Mouse (Mus musculus) liver, embryonic 11.5 days (tissue): Measurements from ENCODE around the gene Col5a3. TPM values are rescaled to one million over a fixed set of nuclear protein-coding genes. Genes with fewer than 3 reads are reported as not detected.

Experiments used
- ATAC-seq: fragments of 200-750 bp; cut with Nextera tagmentation; replicated peaks from 2 replicates; pipeline ENCODE4 v1.8.0; 2017; ENCODE audit warnings: moderate number of reproducible peaks, mild to moderate bottlenecking, moderate TSS enrichment, moderate library complexity; ENCODE audit not compliant: low FRiP score
- DNase-seq: peaks from one replicate; pipeline ENCODE4 v3.0.0-alpha.2; 2017; ENCODE audit warnings: low spot score
- H3K27ac ChIP-seq: fragments of 300-500 bp; sonication (generic); 2 replicates; pipeline ENCODE4 v1.5.1; 2014; ENCODE audit warnings: mild to moderate bottlenecking, low read depth, low read length, control low read depth
- H3K27me3 ChIP-seq: fragments of 300-500 bp; sonication (generic); replicated peaks from 2 replicates; pipeline ENCODE4 v1.6.1; 2014; ENCODE audit warnings: low read length, mixed read lengths; ENCODE audit not compliant: control insufficient read depth, insufficient read depth
- H3K36me3 ChIP-seq: fragments of 300-500 bp; sonication (generic); 2 replicates; pipeline ENCODE4 v1.6.1; 2014; ENCODE audit warnings: mild to moderate bottlenecking, low read length, moderate library complexity, mixed read lengths; ENCODE audit not compliant: control insufficient read depth, insufficient read depth
- H3K4me1 ChIP-seq: fragments of 300-500 bp; sonication (generic); replicated peaks from 2 replicates; pipeline ENCODE4 v1.6.1; 2014; ENCODE audit warnings: low read length, mixed read lengths; ENCODE audit not compliant: control insufficient read depth, insufficient read depth
- H3K4me2 ChIP-seq: fragments of 300-500 bp; sonication (generic); 2 replicates; pipeline ENCODE4 v1.6.1; 2014; ENCODE audit warnings: mild to moderate bottlenecking, control low read depth, moderate library complexity
- H3K4me3 ChIP-seq: fragments of 300-500 bp; sonication (generic); 2 replicates; pipeline ENCODE4 v1.5.1; 2014; ENCODE audit warnings: low read depth, low read length, control low read depth
- H3K9ac ChIP-seq: fragments of 300-500 bp; sonication (generic); 2 replicates; pipeline ENCODE4 v1.6.1; 2014; ENCODE audit warnings: low read depth, low read length, control low read depth
- H3K9me3 ChIP-seq: fragments of 300-500 bp; sonication (generic); 2 replicates; pipeline ENCODE4 v1.6.1; 2016; ENCODE audit warnings: low read length, inconsistent platforms, mixed read lengths; ENCODE audit not compliant: control insufficient read depth
- WGBS: fragments of 180-500 bp; shearing (Covaris S2); extraction: QIAGEN DNeasy Blood & Tissue Kit; methylation state at CpG from one replicate; pipeline ENCODE4 v1.1.7; 2014; 5-methylcytosine and 5-hydroxymethylcytosine counted together
- polyA plus RNA-seq: library from polyadenylated mRNA; unstranded; fragments of >200 nt; fragmentation: Nextera tagmentation; extraction: Ambion mirVana; gene quantifications from 2 replicates; pipeline ENCODE4 v1.2.1, GENCODE M21; 2014

The Col5a3 gene
- polyA plus RNA-seq, 1 experiment from 2014 or later = 0.05 TPM

DNA sequence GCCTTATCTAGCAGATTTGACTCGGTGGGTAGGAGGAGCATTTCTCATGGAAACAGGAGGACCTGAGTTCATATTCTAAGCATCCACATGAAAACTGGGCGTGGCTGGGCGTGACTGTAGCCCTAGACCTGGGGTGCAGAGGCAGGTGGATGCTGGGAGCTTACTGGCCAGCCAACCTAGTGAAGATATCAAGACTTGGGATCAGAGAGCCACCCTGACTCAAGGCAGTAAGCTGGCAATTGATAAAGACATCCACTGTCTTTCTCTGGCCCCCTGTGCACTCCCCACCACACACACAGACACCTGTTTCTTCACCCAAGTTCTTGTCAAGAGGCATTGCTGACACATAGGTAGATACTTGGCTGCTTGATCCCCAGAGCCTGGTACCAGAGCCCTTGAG, 66.3 kb downstream of the Col5a3 start:
- 57% methylated on average over 3 of the region's 3 CpGs for WGBS
- ATAC-seq (no peak), DNase-seq (no peak)
- Histone ChIP-seq H3K27ac (no peak overlapping the region), H3K27me3 (peaks cover 47% of the 10 kb centered on the region), H3K9ac (no peak overlapping the region), H3K9me3 (no peaks in the 10 kb centered on the region), H3K4me3 (no peak overlapping the region), H3K36me3 (no peaks in the 10 kb centered on the region), H3K4me2 (no peak overlapping the region), H3K4me1 (peaks cover 15% of the 10 kb centered on the region)

- H3K36me3 ChIP-seq = no peaks in the 10 kb centered on the region
- H3K4me1 ChIP-seq = peaks cover 15% of the 10 kb centered on the region
- no peak overlapping the region for H3K9ac ChIP-seq
- H3K27ac ChIP-seq = no peak overlapping the region
- no peak for DNase-seq
- H3K27me3 ChIP-seq = peaks cover 53% of the 10 kb centered on the region
- no peak overlapping the region for H3K4me2 ChIP-seq
- H3K4me3 ChIP-seq = no peak overlapping the region
- ATAC-seq = no peak
- H3K9me3 ChIP-seq = no peaks in the 10 kb centered on the region
- WGBS = 20% methylated on average over 3 of the region's 3 CpGs
Observed at GRCm38 (mm10) chr9:20747682-20748081, 67.2 kb downstream of the Col5a3 start.

DNA sequence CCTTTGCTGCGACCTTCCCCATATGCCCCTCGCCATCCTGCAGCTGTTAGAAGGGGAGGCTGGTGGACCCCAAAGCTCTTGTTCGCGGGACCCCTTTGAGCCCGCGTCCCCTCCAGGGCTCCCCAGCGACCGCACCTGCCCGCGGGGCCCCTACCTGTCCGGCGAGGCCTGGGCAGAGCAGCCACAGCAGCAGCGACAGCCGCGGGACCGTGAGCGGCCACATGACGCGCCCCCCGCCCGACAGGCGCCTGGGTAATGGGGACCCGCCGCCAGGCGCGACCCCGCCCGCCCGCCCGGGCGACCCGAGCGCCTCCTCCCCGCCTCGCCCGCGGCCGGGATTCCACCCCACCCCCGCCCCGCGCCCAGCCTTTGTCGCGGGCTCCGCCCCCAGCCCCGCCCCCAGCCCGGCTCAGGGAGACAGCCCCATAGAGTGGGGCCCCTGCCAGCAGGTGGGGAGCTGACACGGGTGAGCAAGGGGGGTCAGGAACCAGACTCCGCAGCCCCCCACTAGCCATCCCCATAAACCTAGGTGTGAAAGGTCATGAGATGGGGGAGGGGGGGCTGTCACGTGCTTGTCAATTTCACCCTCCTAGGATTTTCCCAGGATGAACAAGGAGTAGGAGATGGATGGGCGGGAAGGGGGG, 68.7 kb downstream of the Col5a3 start, which contains the start of gene Olfm2:
Gene Olfm2, minus strand, starts transcription at position 333 of the 644 bp plus-strand sequence.
- H3K36me3 ChIP-seq = no peaks in the 10 kb centered on the region
- H3K9me3 ChIP-seq = no peaks in the 10 kb centered on the region
- DNase-seq (no peak), ATAC-seq (peak; percentile 40; the same call in 1 of the 2 replicates)
- peaks cover 15% of the 10 kb centered on the region for H3K4me1 ChIP-seq
- peak within 1 kb of the TSS; percentile 30; the same call in 1 of the 2 replicates for H3K9ac ChIP-seq
- peak within 1 kb of the TSS; percentile 79 for H3K4me2 ChIP-seq
- no peak within 1 kb of the TSS for H3K27ac ChIP-seq
- peak within 1 kb of the TSS; percentile 53 for H3K4me3 ChIP-seq
- peaks cover 55% of the 10 kb centered on the region for H3K27me3 ChIP-seq
- WGBS = 1% methylated on average over 39 of the region's 50 CpGs

DNA sequence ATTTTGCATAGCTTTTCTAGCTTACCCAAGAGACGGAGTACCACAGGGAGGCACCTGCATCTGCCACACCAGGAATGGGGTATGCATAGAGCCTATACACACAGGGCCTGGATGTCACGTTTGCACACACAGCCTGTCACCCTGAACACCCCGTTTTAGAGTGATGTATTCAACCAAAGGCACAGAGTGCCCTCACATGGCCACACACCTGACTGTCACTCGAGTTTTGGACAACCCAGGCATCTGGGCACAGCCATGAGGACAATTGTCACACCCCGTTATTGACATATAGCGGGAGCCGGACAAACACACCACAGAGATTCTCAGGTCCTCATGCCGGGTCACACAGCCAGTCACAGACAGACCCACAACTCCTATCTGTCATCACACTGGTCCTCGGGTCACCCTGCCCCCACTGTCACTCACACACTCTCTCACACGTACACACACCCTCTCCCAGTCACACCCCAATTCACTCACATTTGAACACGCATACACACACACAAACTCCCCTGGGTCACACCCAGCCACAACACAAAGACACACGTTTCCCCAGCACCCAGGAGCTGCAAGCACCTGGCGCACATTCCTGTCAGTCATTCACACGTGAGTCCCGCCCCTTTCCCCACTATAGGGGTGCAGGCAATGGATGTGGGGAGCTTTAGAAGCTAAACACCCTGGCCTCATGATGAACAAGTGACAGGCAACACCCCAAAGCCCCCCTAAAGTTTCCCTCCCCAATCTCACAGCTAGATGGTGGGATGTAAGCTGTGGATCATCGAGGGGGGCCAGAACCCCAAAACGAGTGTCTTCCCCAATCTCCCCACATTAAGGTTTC, 69.5 kb downstream of the Col5a3 start:
- Histone ChIP-seq H3K9ac (0 out of 2 replicates have a peak overlapping the region, but pooled peaks have one; percentile 30), H3K27me3 (peaks cover 55% of the 10 kb centered on the region), H3K4me2 (peak overlapping the region; percentile 79), H3K36me3 (no peaks in the 10 kb centered on the region), H3K9me3 (no peaks in the 10 kb centered on the region), H3K4me1 (peaks cover 21% of the 10 kb centered on the region), H3K4me3 (peak overlapping the region; percentile 53), H3K27ac (no peak overlapping the region)
- WGBS = 15% methylated on average over 17 of the region's 17 CpGs
- no peak for DNase-seq
- ATAC-seq = no peak

- ATAC-seq (no peak), DNase-seq (no peak)
- Histone ChIP-seq H3K4me3 (no peak overlapping the region), H3K4me2 (no peak overlapping the region), H3K4me1 (peaks cover 17% of the 10 kb centered on the region), H3K9me3 (no peaks in the 10 kb centered on the region), H3K27me3 (peaks cover 60% of the 10 kb centered on the region), H3K27ac (no peak overlapping the region), H3K36me3 (no peaks in the 10 kb centered on the region), H3K9ac (no peak overlapping the region)
- 13% methylated on average over 22 of the region's 22 CpGs for WGBS
Observed at GRCm38 (mm10) chr9:20743946-20744738, 70.7 kb downstream of the Col5a3 start.

- H3K27me3 ChIP-seq = peaks cover 37% of the 10 kb centered on the region
- WGBS = 2% methylated on average over 12 of the region's 12 CpGs
Observed at GRCm38 (mm10) chr9:20740407-20740806, 74.5 kb downstream of the Col5a3 start.

GRCm38 (mm10) chr9:20738251-20738999, 76.4 kb downstream of the Col5a3 start:
- no peak overlapping the region for H3K4me3 ChIP-seq
- no peak overlapping the region for H3K4me2 ChIP-seq
- DNase-seq = no peak
- no peak for ATAC-seq
- no peaks in the 10 kb centered on the region for H3K9me3 ChIP-seq
- 41% methylated on average over 8 of the region's 8 CpGs for WGBS
- H3K9ac ChIP-seq = no peak overlapping the region
- H3K36me3 ChIP-seq = no peaks in the 10 kb centered on the region
- H3K27ac ChIP-seq = no peak overlapping the region
- peaks cover 8% of the 10 kb centered on the region; the same call in 1 of the 2 replicates for H3K4me1 ChIP-seq
- H3K27me3 ChIP-seq = peaks cover 17% of the 10 kb centered on the region

More at GRCm38 (mm10) chr9:20740407-20740806, 74.5 kb downstream of the Col5a3 start:
- ATAC-seq (peak; percentile 66), DNase-seq (peak; percentile 78)
- peaks cover 7% of the 10 kb centered on the region for H3K4me1 ChIP-seq
- H3K4me3 ChIP-seq = no peak overlapping the region
- peak overlapping the region; percentile 27; the same call in 1 of the 2 replicates for H3K4me2 ChIP-seq
- no peaks in the 10 kb centered on the region for H3K9me3 ChIP-seq
- no peaks in the 10 kb centered on the region for H3K36me3 ChIP-seq
- H3K27ac ChIP-seq = no peak overlapping the region
- H3K9ac ChIP-seq = no peak overlapping the region

DNA sequence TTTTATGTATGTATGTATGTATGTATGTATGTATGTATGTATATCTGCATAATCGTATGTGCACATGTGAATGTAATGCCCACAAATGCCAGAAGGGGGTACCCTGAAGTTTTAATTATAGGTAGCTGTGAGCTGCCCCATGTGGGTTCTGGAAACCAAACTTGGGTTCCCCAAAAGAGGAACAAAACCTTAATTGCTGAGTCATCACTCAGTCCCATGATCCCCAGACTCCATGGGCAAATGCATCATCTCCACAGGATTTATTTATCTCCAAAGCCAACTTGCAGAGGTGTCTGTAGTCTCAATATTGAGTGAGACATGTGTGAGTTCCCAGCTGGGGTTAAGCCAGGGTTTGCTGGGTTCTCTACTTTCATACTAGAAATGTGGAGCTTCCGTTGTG, 77.6 kb downstream of the Col5a3 start:
- WGBS = 84% methylated on average over 2 of the region's 2 CpGs
- DNase-seq (no peak), ATAC-seq (no peak)
- Histone ChIP-seq H3K4me1 (peaks cover 8% of the 10 kb centered on the region; the same call in 1 of the 2 replicates), H3K4me2 (no peak overlapping the region), H3K27me3 (peaks cover 12% of the 10 kb centered on the region), H3K9ac (no peak overlapping the region), H3K9me3 (no peaks in the 10 kb centered on the region), H3K27ac (no peak overlapping the region), H3K36me3 (no peaks in the 10 kb centered on the region), H3K4me3 (no peak overlapping the region)
